Mouse (Mus musculus): ENCODE results near the gene Chil4. TPM values are rescaled to one million over a fixed set of nuclear protein-coding genes. Genes with fewer than 3 reads are reported as not detected.
A peak's percentile ranks its signal among the peaks of the same experiment; 100 is the strongest.

Chil4 gene
- total RNA-seq, 2 experiments from 2014 or later, result not detected

DNA sequence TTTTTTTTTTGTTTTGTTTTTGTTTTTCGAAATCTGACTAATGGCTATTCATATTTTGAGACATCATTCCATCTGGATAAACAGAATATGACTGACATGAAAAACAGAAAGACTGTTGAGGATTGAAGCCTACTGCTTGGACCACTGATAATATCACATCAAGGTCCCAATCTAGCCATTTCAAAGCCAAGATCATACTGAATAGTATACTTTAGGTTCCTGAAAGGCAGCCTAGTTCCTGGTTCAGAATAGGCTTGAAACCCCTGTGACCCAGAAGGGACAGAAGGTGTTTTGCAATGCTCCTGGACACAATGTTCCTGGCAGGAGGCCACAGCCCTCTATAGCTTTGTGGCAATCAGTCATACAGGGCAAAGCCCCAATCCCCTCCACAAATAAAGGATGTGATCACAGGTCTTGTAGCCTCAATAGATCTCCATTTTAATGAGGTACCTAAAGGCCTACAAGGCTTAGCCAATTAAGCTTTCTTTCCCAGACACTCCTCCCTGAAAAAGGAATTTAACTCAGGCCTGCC lies 48.7 kb downstream of the Chil4 start:
- DNase-seq (ENCODE audit: low spot score in 2 of 2), result peak in 1 of 2 experiments; percentile 54

DNA sequence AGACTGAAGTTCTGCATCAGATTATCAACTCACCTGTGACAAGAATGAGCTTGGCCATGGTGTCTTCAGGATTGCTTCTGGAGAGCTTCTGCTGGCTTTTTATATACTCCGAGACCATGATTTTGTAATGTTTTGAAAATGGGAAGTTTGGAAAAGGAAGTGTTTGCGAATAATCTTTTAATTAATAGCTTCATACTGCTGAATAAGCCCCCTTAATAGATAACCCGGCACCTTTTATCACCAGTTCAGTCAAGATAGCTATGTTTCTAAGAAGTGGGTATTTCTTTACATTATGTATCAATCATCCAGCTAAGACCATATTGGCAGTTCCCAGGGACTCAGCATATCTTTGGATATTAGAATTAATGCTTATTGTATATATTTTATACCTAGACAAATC lies 51.8 kb downstream of the Chil4 start, which contains the start of gene Chil3:
Chil3 (minus strand) TSS at position 101 of the 400 bp plus-strand sequence.
- no peak for DNase-seq (ENCODE audit: low spot score in 2 of 2)

DNA sequence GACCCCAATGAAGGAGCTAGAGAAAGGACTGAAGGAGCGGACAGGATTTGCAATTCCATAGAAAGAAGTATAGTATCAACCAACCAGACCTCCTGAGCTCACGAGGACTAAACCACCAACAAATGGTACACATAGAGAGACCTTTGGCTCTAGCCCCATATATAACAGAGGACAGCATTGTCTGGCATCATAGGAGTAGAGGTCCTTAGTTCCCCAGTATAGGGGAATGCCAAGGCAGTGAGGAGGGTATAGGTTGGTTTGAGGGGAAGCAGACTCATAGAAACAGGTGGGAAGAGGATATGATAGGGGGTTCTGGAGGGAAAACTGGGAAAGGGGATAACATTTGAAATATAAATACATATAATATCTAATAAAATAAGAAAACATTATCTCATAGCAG lies 64.9 kb downstream of the Chil4 start:
- no peak for DNase-seq (ENCODE audit: low spot score in 2 of 2)

Other genes with a start within 250 kb of the Chil4 start
- gene Ovgp1, start 245.8 kb downstream of the Chil4 start, total RNA-seq (2021), result under 1 TPM; 0.48 to 0.93 TPM
- not detected for gene Pifo, start 204.9 kb downstream of the Chil4 start, total RNA-seq (2021)
- not detected for gene Chil5, start 186.7 kb downstream of the Chil4 start, total RNA-seq (2021)
- gene Chia1, start 106.3 kb downstream of the Chil4 start, total RNA-seq (2021), result not detected
- gene Chil3, start 51.9 kb downstream of the Chil4 start, total RNA-seq (2021), result under 1 TPM; 0.26 to 0.83 TPM
- gene Chil6, start 186.7 kb upstream of the Chil4 start, total RNA-seq (2021), result not detected

All from adrenal gland, adult 18-20 months (tissue).